8 mouse cellular contexts compared by ENCODE assay signal in genomic region chr8:9978475-9979230, GRCm38 (mm10). TPM values are rescaled to one million over a fixed set of nuclear protein-coding genes. Genes with fewer than 3 reads are reported as not detected.
DNase-seq lines count a peak whose midpoint lies in the region; ATAC-seq and TF ChIP-seq lines count a peak whose summit lies in the region.

No protein-coding gene starts in this region.

- H3K27me3 ChIP-seq in spleen, adult 2 months (ENCODE audit: control insufficient read depth, insufficient read depth, low read length): no peaks in the 10 kb centered on the region
- H3K27me3 ChIP-seq in heart, embryonic 15.5 days: no peaks in the 10 kb centered on the region
- H3K27me3 ChIP-seq in liver, embryonic 12.5 days (replicated peaks): no peaks in the 10 kb centered on the region

- H3K9me3 ChIP-seq in heart, embryonic 15.5 days (replicated peaks): no peaks in the 10 kb centered on the region
- no peaks in the 10 kb centered on the region for H3K9me3 ChIP-seq in liver, embryonic 12.5 days (replicated peaks)

- H3K27ac ChIP-seq in spleen, adult 2 months (ENCODE audit: insufficient read depth, low read length): no peak overlapping the region
- no peak overlapping the region; the same call in 1 of the 2 replicates for H3K27ac ChIP-seq in heart, embryonic 15.5 days
- peak overlapping the region; percentile 88; the same call in 1 of the 2 replicates for H3K27ac ChIP-seq in liver, embryonic 12.5 days

- no peak for TF ChIP-seq CTCF in spleen, adult 2 months (IDR thresholded peaks at IDR 0.05; ENCODE audit: extremely low read depth, insufficient read depth, insufficient read length, insufficient replicate concordance)

- intact Hi-C loops in gastrocnemius, postnatal 36 days (cut with DNase I): loop anchor here (5.0 kb wide), 1 partner anchor 324 kb away; no protein-coding TSS in a partner anchor

- no peak for TF ChIP-seq POLR2A in spleen, adult 2 months (IDR thresholded peaks at IDR 0.05; ENCODE audit: low read depth, low read length)

- H3K4me1 ChIP-seq in spleen, adult 2 months (ENCODE audit: control insufficient read depth, insufficient read depth, insufficient read length): peaks cover 6% of the 10 kb centered on the region; the same call in 1 of the 2 replicates
- peaks cover 33% of the 10 kb centered on the region for H3K4me1 ChIP-seq in heart, embryonic 15.5 days (replicated peaks)
- H3K4me1 ChIP-seq in liver, embryonic 12.5 days: peaks cover 47% of the 10 kb centered on the region

- peak overlapping the region; percentile 92 for H3K9ac ChIP-seq in heart, embryonic 15.5 days
- peak overlapping the region; percentile 90 for H3K9ac ChIP-seq in liver, embryonic 12.5 days

- H3K4me2 ChIP-seq in heart, embryonic 15.5 days: peak overlapping the region; percentile 74
- peak overlapping the region; percentile 85 for H3K4me2 ChIP-seq in liver, embryonic 12.5 days

- 52% methylated on average over 18 of the region's 18 CpGs for WGBS in spleen, adult 2 months
- WGBS in heart, embryonic 15.5 days: 44% methylated on average over 18 of the region's 18 CpGs
- 40% methylated on average over 18 of the region's 18 CpGs for WGBS in liver, embryonic 12.5 days (ENCODE audit: insufficient replicate concordance)

- ATAC-seq in CD4-positive, CD25-positive, alpha-beta regulatory T cell, adult 4 months: no peak
- ATAC-seq in heart, embryonic 15.5 days (replicated peaks; ENCODE audit: insufficient number of reproducible peaks, insufficient read depth, low FRiP score, low read depth): no peak
- no peak for ATAC-seq in liver, embryonic 12.5 days
- ATAC-seq in monocyte, adult 5-6 weeks (replicated peaks; ENCODE audit: insufficient number of reproducible peaks, low FRiP score, low TSS enrichment, poor library complexity, severe bottlenecking): no peak

- DNase-seq in CD4-positive, CD25-positive, alpha-beta regulatory T cell, adult 2 months (ENCODE audit: low read depth, low spot score): peak; percentile 8
- no peak for DNase-seq in spleen, adult 2 months (ENCODE audit: low read depth in 1 of 2, low spot score in 2 of 2)
- DNase-seq in spleen, adult 18-20 months: no peak
- DNase-seq in gastrocnemius, postnatal 36 days: no peak

- H3K36me3 ChIP-seq in spleen, adult 2 months (ENCODE audit: control insufficient read depth, insufficient read depth, low read length): no peaks in the 10 kb centered on the region
- H3K36me3 ChIP-seq in heart, embryonic 15.5 days: peaks cover 4% of the 10 kb centered on the region; the same call in 1 of the 2 replicates
- H3K36me3 ChIP-seq in liver, embryonic 12.5 days: peaks cover 18% of the 10 kb centered on the region

- H3K4me3 ChIP-seq in spleen, adult 2 months (ENCODE audit: extremely low read depth, insufficient read depth, insufficient read length): peak overlapping the region; percentile 83
- H3K4me3 ChIP-seq in heart, embryonic 15.5 days: peak overlapping the region; percentile 89
- peak overlapping the region; percentile 90 for H3K4me3 ChIP-seq in liver, embryonic 12.5 days

RNA-seq across cellular contexts. Expression of gene Abhd13, which starts 1.1 kb away (rescaled TPM):
- 1 to 10 TPM; 2.8 to 4.3 TPM for polyA plus RNA-seq in CD4-positive, CD25-positive, alpha-beta regulatory T cell, adult 4 months (2017; shearing (Covaris generic))
- 2.9 and 3.0 TPM in 2 replicates for polyA plus RNA-seq in spleen, adult 2 months (2012; rRNA removed)
- polyA plus RNA-seq in heart, embryonic 15.5 days (2015; fragmentation: Nextera tagmentation; extraction: Ambion mirVana): 10.3 and 12.4 TPM in 2 replicates
- polyA plus RNA-seq in liver, embryonic 12.5 days (2016; fragmentation: Nextera tagmentation; extraction: Ambion mirVana): 8.3 and 8.5 TPM in 2 replicates
- 25.0 to 26.3 TPM (median 25.6 TPM) in 3 replicates for total RNA-seq in monocyte, adult 5-6 weeks (2017)
- total RNA-seq in gastrocnemius, postnatal 36 days (2021): 1 to 10 TPM; 6.8 to 8.1 TPM

RNA-seq across cellular contexts. Expression of gene Lig4, which starts 1.2 kb away (rescaled TPM):
- 1 to 10 TPM; 3.3 to 5.0 TPM for polyA plus RNA-seq in CD4-positive, CD25-positive, alpha-beta regulatory T cell, adult 4 months (2017; shearing (Covaris generic))
- polyA plus RNA-seq in spleen, adult 2 months (2012; rRNA removed): 1.1 and 1.3 TPM in 2 replicates
- polyA plus RNA-seq in heart, embryonic 15.5 days (2015; fragmentation: Nextera tagmentation; extraction: Ambion mirVana): 3.5 and 4.7 TPM in 2 replicates
- 1.6 and 2.0 TPM in 2 replicates for polyA plus RNA-seq in liver, embryonic 12.5 days (2016; fragmentation: Nextera tagmentation; extraction: Ambion mirVana)
- 0.85 to 2.3 TPM (median 1.2 TPM) in 3 replicates for total RNA-seq in monocyte, adult 5-6 weeks (2017)
- total RNA-seq in gastrocnemius, postnatal 36 days (2021): 1 to 10 TPM; 2.8 to 3.4 TPM

RNA-seq across cellular contexts. Expression of gene Tnfsf13b, which starts 27.6 kb away (rescaled TPM):
- polyA plus RNA-seq in CD4-positive, CD25-positive, alpha-beta regulatory T cell, adult 4 months (2017; shearing (Covaris generic)): 1 to 10 TPM; 5.9 to 8.9 TPM
- 6.6 and 11.3 TPM in 2 replicates for polyA plus RNA-seq in spleen, adult 2 months (2012; rRNA removed)
- 0.31 and 1.0 TPM in 2 replicates for polyA plus RNA-seq in heart, embryonic 15.5 days (2015; fragmentation: Nextera tagmentation; extraction: Ambion mirVana)
- polyA plus RNA-seq in liver, embryonic 12.5 days (2016; fragmentation: Nextera tagmentation; extraction: Ambion mirVana): 0.06 and 0.15 TPM in 2 replicates
- total RNA-seq in monocyte, adult 5-6 weeks (2017): 6.1 to 13.5 TPM (median 13.0 TPM) in 3 replicates
- total RNA-seq in gastrocnemius, postnatal 36 days (2021): 1 to 10 TPM in 1 of 2 experiments, under 1 TPM in 1; 0.56 to 1.2 TPM
